Mouse (Mus musculus) forebrain, embryonic 14.5 days (tissue): Measurements from ENCODE around the gene Ell. TPM values are rescaled to one million over a fixed set of nuclear protein-coding genes. Genes with fewer than 3 reads are reported as not detected.

Experiments used
- ATAC-seq: fragments of 200-750 bp; cut with Nextera tagmentation; 2 replicates; pipeline ENCODE4 v1.8.0; 2017; ENCODE audit warnings: mild to moderate bottlenecking, moderate library complexity
- DNase-seq: peaks from one replicate; pipeline ENCODE4 v3.0.0-alpha.2; 2015; ENCODE audit warnings: low spot score
- H3K27ac ChIP-seq: fragments of 300-500 bp; sonication (generic); 2 replicates; pipeline ENCODE4 v1.5.1; 2014; ENCODE audit warnings: low read depth, mild to moderate bottlenecking, control low read depth, low read length, moderate library complexity
- H3K27me3 ChIP-seq: fragments of 300-500 bp; sonication (generic); replicated peaks from 2 replicates; pipeline ENCODE4 v1.6.1; 2014; ENCODE audit warnings: low read length, control low read depth, mixed read lengths; ENCODE audit not compliant: control insufficient read depth, insufficient read depth
- H3K36me3 ChIP-seq: fragments of 300-500 bp; sonication (generic); 2 replicates; pipeline ENCODE4 v1.6.1; 2014; ENCODE audit warnings: low read length, control low read depth; ENCODE audit not compliant: control insufficient read depth, insufficient read depth
- H3K4me1 ChIP-seq: fragments of 300-500 bp; sonication (generic); 2 replicates; pipeline ENCODE4 v1.6.1; 2014; ENCODE audit warnings: antibody characterized with exemption, low read length, control low read depth; ENCODE audit not compliant: control insufficient read depth, insufficient read depth
- H3K4me2 ChIP-seq: fragments of 300-500 bp; sonication (generic); 2 replicates; pipeline ENCODE4 v1.6.1; 2014; ENCODE audit warnings: mild to moderate bottlenecking, control low read depth, low read length
- H3K4me3 ChIP-seq: fragments of 300-500 bp; sonication (generic); 2 replicates; pipeline ENCODE4 v1.5.1; 2014; ENCODE audit warnings: low read depth, low read length, control low read depth
- H3K9ac ChIP-seq: fragments of 300-500 bp; sonication (generic); 2 replicates; pipeline ENCODE4 v1.6.1; 2014; ENCODE audit warnings: mild to moderate bottlenecking, low read length, control low read depth, moderate library complexity
- H3K9me3 ChIP-seq: fragments of 300-500 bp; sonication (generic); replicated peaks from 2 replicates; pipeline ENCODE4 v1.6.1; 2016; ENCODE audit warnings: low read length, control low read depth, mixed read lengths; ENCODE audit not compliant: control insufficient read depth
- WGBS: fragments of 180-500 bp; shearing (Covaris S2); extraction: QIAGEN DNeasy Blood & Tissue Kit; methylation state at CpG from one replicate; pipeline ENCODE4 v1.1.7; 2014; 5-methylcytosine and 5-hydroxymethylcytosine counted together
- polyA plus RNA-seq: library from polyadenylated mRNA; unstranded; fragments of >200 nt; fragmentation: Nextera tagmentation; extraction: Ambion mirVana; gene quantifications from 2 replicates; pipeline ENCODE4 v1.2.1, GENCODE M21; 2014

Gene Ell
- polyA plus RNA-seq, 1 experiment from 2014 or later, result 15.1 TPM

DNA sequence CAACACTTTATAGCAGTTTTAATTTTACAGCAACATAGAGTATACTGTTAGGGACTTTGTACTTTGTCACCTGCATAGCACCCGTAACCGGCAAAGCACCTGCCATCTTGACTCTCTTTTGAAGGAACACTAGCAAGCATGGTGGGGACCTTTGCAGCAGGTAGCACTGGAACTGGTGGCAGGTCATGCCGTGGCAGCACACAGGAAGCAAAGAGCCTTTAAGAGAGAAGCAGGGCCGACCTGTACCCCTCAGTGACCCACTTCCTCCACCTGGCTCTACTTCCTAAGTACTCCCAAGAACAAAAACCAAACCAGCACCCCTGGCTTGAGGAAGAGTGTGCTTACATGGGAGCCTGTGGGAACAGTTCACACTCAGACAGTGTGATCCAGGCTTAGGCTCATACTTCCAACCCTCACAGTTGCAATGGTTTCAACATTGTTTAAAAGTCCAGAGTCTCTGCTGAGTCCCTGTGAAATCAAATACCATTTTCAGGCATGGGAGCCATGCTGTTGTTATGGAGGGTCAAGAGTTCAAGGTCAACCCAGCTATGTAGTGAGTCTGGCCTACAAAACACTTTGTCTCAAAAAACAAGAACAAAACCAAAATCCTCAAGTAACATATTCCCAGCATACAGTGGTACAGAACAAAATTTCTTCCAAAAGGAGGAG is 16.0 kb downstream of the Ell start:
- WGBS, result 90% methylated on average over 4 of the region's 4 CpGs
- Histone ChIP-seq H3K4me2 (no peak overlapping the region), H3K27me3 (no peaks in the 10 kb centered on the region), H3K36me3 (no peaks in the 10 kb centered on the region), H3K27ac (no peak overlapping the region), H3K9ac (no peak overlapping the region), H3K4me3 (no peak overlapping the region), H3K4me1 (peaks cover 7% of the 10 kb centered on the region; the same call in 1 of the 2 replicates), H3K9me3 (no peaks in the 10 kb centered on the region)
- DNase-seq (no peak), ATAC-seq (no peak)

DNA sequence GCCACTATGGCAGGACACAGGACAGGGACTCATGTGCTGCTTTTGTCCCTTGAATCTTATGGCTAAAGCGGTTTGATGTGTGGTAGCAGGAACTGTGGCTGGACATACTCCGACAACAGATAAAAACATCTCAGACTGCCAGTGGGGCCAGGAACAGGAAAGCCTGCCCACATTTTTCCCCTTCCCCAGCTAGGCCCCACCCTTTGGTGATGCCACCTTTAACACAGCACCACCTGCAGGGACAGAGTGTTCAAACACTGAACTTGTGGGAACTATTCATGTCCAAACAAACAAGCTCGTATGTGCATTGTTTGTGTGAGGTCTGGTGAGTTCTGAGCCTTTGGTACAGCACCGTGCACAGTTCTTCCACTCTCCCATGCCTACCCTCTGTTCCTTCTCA is 19.1 kb downstream of the Ell start:
- Histone ChIP-seq H3K4me2 (no peak overlapping the region), H3K27me3 (no peaks in the 10 kb centered on the region), H3K4me1 (peaks cover 6% of the 10 kb centered on the region; the same call in 1 of the 2 replicates), H3K9ac (no peak overlapping the region), H3K36me3 (no peaks in the 10 kb centered on the region), H3K27ac (no peak overlapping the region), H3K9me3 (no peaks in the 10 kb centered on the region), H3K4me3 (no peak overlapping the region)
- DNase-seq (no peak), ATAC-seq (no peak)
- WGBS, result 64% methylated on average over 4 of the region's 4 CpGs

DNA sequence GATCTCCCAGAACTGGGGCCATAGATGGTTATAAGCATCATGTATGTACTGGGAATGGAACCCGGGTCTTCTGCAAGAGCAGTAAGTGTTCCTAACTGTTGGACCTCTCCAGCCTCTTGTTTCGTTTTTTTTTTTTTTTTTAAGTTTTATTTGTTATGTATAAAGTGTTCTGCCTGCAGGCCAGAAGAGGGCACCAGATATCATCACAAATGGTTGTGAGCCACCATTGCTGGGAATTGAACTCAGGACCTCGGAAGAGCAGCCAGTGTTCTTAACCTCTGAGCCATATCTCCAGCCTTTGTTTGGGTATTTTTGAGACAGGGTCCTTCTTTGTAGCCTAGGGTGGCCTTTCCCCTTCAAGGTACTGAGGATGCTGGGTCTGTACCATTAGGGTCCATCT is 19.7 kb downstream of the Ell start:
- no peak overlapping the region for H3K4me2 ChIP-seq
- H3K27ac ChIP-seq, result no peak overlapping the region
- no peak for ATAC-seq
- H3K4me1 ChIP-seq, result peaks cover 1% of the 10 kb centered on the region; the same call in 1 of the 2 replicates
- 80% methylated on average over 3 of the region's 3 CpGs for WGBS
- H3K36me3 ChIP-seq, result no peaks in the 10 kb centered on the region
- no peak overlapping the region for H3K4me3 ChIP-seq
- no peak overlapping the region for H3K9ac ChIP-seq
- no peak for DNase-seq
- H3K27me3 ChIP-seq, result no peaks in the 10 kb centered on the region
- no peaks in the 10 kb centered on the region for H3K9me3 ChIP-seq

DNA sequence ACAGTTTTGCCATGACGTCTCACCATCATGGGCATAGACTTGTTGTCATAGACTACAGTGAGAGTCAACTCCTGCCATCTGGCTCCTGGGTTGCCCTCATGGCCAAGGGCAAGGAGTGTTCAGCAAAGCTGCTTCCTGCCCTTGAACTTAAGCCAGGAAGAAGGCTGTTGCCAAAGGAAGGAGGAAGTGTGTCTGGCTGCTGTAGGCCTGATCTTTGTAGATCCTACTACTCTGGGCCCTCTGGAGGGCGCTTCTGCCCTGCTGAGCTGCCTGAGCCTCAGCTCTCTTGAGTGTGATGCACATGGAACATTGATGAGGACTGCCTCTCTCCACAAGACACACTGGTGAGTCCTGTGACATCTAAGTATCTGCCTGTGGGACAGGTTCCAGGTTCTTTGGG is 20.8 kb downstream of the Ell start:
- ATAC-seq, result no peak
- no peak overlapping the region for H3K4me3 ChIP-seq
- no peaks in the 10 kb centered on the region for H3K36me3 ChIP-seq
- no peaks in the 10 kb centered on the region for H3K9me3 ChIP-seq
- no peaks in the 10 kb centered on the region for H3K4me1 ChIP-seq
- WGBS, result 72% methylated on average over 2 of the region's 2 CpGs
- no peaks in the 10 kb centered on the region for H3K27me3 ChIP-seq
- H3K9ac ChIP-seq, result no peak overlapping the region
- H3K4me2 ChIP-seq, result no peak overlapping the region
- no peak overlapping the region for H3K27ac ChIP-seq
- no peak for DNase-seq

GRCm38 (mm10) chr8:70560564-70560963 is 21.3 kb downstream of the Ell start:
- H3K27me3 ChIP-seq, result no peaks in the 10 kb centered on the region
- no peak overlapping the region for H3K27ac ChIP-seq
- H3K9ac ChIP-seq, result no peak overlapping the region
- H3K36me3 ChIP-seq, result no peaks in the 10 kb centered on the region
- no peaks in the 10 kb centered on the region for H3K4me1 ChIP-seq
- no peak overlapping the region for H3K4me3 ChIP-seq
- no peak for ATAC-seq
- WGBS, result 72% methylated on average over 3 of the region's 3 CpGs
- no peaks in the 10 kb centered on the region for H3K9me3 ChIP-seq
- DNase-seq, result no peak
- H3K4me2 ChIP-seq, result no peak overlapping the region

- no peaks in the 10 kb centered on the region for H3K9me3 ChIP-seq
- 81% methylated on average over 4 of the region's 4 CpGs for WGBS
- no peak for DNase-seq
- no peaks in the 10 kb centered on the region for H3K36me3 ChIP-seq
- H3K9ac ChIP-seq, result no peak overlapping the region
- H3K4me2 ChIP-seq, result no peak overlapping the region
- no peaks in the 10 kb centered on the region for H3K27me3 ChIP-seq
- no peaks in the 10 kb centered on the region for H3K4me1 ChIP-seq
- no peak overlapping the region for H3K4me3 ChIP-seq
- ATAC-seq, result no peak
- no peak overlapping the region for H3K27ac ChIP-seq
These were observed 22.1 kb downstream of the Ell start for GRCm38 (mm10) chr8:70561357-70561756.

DNA sequence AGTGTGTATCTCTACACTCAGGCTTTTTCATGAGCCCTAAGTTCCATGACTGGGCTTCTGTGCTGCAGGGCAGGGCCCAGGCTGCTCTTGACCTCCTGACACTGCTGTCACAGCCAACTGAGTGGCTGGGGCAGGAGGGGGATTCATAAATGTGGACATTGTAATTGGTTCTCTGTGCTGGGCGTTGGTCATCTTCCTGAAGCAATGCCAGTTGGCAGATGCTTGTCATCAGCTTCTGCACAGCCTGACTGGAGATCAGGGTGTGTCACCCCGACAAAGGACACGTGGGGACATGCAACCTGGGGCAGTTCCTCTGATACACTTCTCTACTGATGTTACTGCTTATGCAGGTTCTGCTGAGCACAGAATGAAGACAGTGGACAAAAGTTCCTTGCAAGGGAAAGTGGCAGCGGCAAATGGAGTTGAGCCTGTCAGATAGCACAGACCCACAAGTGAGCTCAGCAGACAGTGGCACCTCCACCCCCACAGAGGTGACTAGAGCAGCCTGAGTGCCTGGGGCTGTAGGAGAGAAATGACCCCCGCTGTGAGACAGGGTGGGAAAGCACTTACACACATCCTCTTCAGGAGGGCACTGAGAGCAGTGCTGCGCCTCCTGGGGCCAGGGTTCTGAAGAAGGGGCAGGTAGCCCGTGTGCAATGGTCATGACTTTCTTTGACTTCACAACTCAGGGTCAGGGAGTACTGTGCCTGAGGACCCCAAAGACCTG is 22.7 kb downstream of the Ell start:
- ATAC-seq (no peak), DNase-seq (no peak)
- Histone ChIP-seq H3K9ac (0 out of 2 replicates have a peak overlapping the region, but pooled peaks have one; percentile 6), H3K4me3 (no peak overlapping the region), H3K27me3 (no peaks in the 10 kb centered on the region), H3K4me2 (no peak overlapping the region), H3K36me3 (no peaks in the 10 kb centered on the region), H3K9me3 (no peaks in the 10 kb centered on the region), H3K4me1 (no peaks in the 10 kb centered on the region), H3K27ac (no peak overlapping the region)
- WGBS, result 88% methylated on average over 7 of the region's 7 CpGs

GRCm38 (mm10) chr8:70562802-70563201 is 23.5 kb downstream of the Ell start:
- Histone ChIP-seq H3K9ac (no peak overlapping the region), H3K4me1 (no peaks in the 10 kb centered on the region), H3K9me3 (no peaks in the 10 kb centered on the region), H3K27ac (no peak overlapping the region), H3K4me3 (no peak overlapping the region), H3K36me3 (no peaks in the 10 kb centered on the region), H3K4me2 (no peak overlapping the region), H3K27me3 (no peaks in the 10 kb centered on the region)
- no peak for ATAC-seq
- 84% methylated on average over 3 of the region's 3 CpGs for WGBS
- no peak for DNase-seq

DNA sequence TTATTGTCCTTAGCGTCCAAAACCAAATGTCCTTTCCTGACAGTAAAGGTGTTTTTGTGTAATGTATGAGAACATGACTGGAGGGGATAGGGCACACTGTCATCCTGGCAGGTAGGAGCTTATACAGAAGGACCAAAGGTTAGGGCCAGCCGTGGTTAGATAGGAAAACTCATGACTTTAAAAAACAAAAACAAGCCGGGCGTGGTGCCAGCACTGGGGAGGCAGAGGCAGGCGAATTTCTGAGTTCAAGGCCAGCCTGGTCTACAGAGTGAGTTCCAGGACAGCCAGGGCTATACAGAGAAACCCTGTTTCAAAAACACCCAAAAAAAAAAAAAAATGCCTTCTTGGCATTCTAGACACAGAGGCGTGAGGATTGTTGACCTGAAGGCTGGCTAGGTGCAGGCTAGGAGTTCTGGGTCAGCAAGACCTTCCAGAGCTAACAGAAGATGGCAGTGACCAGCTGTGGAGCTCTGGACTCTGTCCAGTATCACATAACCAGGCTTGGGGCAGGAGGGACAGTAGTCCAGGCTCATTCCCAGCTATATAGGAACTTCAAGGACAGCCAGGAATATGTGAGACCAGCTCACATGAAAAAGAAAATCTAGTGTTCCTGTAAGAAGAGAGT is 24.6 kb downstream of the Ell start:
- 94% methylated on average over 6 of the region's 6 CpGs for WGBS
- Histone ChIP-seq H3K4me2 (no peak overlapping the region), H3K4me3 (no peak overlapping the region), H3K9ac (no peak overlapping the region), H3K27ac (no peak overlapping the region), H3K36me3 (no peaks in the 10 kb centered on the region), H3K9me3 (no peaks in the 10 kb centered on the region), H3K27me3 (no peaks in the 10 kb centered on the region), H3K4me1 (no peaks in the 10 kb centered on the region)
- ATAC-seq, result no peak
- DNase-seq, result no peak
